Mouse (Mus musculus) liver, embryonic 15.5 days (tissue): ENCODE data around the gene Tgfbr3. TPM values are rescaled to one million over a fixed set of nuclear protein-coding genes. Genes with fewer than 3 reads are reported as not detected.
A peak's percentile ranks its signal among the peaks of the same experiment; 100 is the strongest.
"Not testable (repeated sequence)": the region's sequence is repeated elsewhere in the genome, so short reads cannot be mapped to it uniquely, and the experiment has no call there.

ENCODE experiments used
- ATAC-seq: fragments of 200-750 bp; cut with Nextera tagmentation; 2 replicates; pipeline ENCODE4 v1.8.0; 2017; ENCODE audit warnings: moderate number of reproducible peaks, mild to moderate bottlenecking, moderate library complexity; ENCODE audit not compliant: insufficient read depth
- H3K27ac ChIP-seq: fragments of 300-500 bp; sonication (generic); replicated peaks from 2 replicates; pipeline ENCODE4 v1.5.1; 2015; ENCODE audit warnings: mild to moderate bottlenecking, inconsistent platforms
- H3K27me3 ChIP-seq: fragments of 300-500 bp; sonication (generic); 2 replicates; pipeline ENCODE4 v1.6.1; 2015; ENCODE audit warnings: mild to moderate bottlenecking, inconsistent platforms
- H3K36me3 ChIP-seq: fragments of 300-500 bp; sonication (generic); replicated peaks from 2 replicates; pipeline ENCODE4 v1.6.1; 2015; ENCODE audit warnings: moderate library complexity, mild to moderate bottlenecking, inconsistent platforms
- H3K4me1 ChIP-seq: fragments of 300-500 bp; sonication (generic); replicated peaks from 2 replicates; pipeline ENCODE4 v1.6.1; 2015; ENCODE audit warnings: inconsistent platforms
- H3K4me2 ChIP-seq: fragments of 300-500 bp; sonication (generic); 2 replicates; pipeline ENCODE4 v1.6.1; 2015; ENCODE audit warnings: moderate library complexity, mild to moderate bottlenecking, inconsistent platforms
- H3K4me3 ChIP-seq: fragments of 300-500 bp; sonication (generic); replicated peaks from 2 replicates; pipeline ENCODE4 v1.5.1; 2015; ENCODE audit warnings: mild to moderate bottlenecking, inconsistent platforms
- H3K9ac ChIP-seq: fragments of 300-500 bp; sonication (generic); 2 replicates; pipeline ENCODE4 v1.6.1; 2015; ENCODE audit warnings: moderate library complexity, mild to moderate bottlenecking, inconsistent platforms
- H3K9me3 ChIP-seq: fragments of 300-500 bp; sonication (generic); replicated peaks from 2 replicates; pipeline ENCODE4 v1.6.1; 2016; ENCODE audit warnings: inconsistent platforms
- WGBS: fragments of 180-500 bp; shearing (Covaris S2); methylation state at CpG from one replicate; pipeline ENCODE4 v1.1.7; 2015; ENCODE audit warnings: mixed read lengths; ENCODE audit not compliant: insufficient replicate concordance; 5-methylcytosine and 5-hydroxymethylcytosine counted together
- polyA plus RNA-seq: library from polyadenylated mRNA; unstranded; fragments of >200 nt; fragmentation: Nextera tagmentation; extraction: Ambion mirVana; gene quantifications from 2 replicates; pipeline ENCODE4 v1.2.1, GENCODE M21; 2015

Gene Tgfbr3
- polyA plus RNA-seq, 1 experiment from 2014 or later, result 6.0 TPM

DNA sequence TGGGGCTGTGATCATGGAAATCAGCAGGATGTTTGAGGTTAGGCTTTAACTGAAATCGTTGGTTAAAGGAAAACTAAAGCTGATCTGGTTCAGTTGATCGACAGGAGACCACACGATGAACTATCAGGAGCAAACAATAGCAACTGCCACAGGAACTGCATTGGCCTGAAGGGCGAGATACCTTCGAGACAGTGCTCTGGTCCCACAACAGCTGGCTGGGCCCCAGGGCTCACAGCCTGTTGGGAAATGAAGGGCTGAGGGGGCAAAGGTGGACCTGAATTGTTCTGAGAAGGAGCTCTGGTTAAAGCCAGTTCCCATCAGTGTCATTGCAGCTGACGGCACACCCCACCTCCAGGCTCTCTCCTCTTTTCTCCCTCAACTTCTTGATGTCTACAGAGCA, 52.5 kb downstream of the Tgfbr3 start:
- ATAC-seq, result peak; percentile 47
- H3K27me3 ChIP-seq, result no peaks in the 10 kb centered on the region
- no peaks in the 10 kb centered on the region for H3K9me3 ChIP-seq
- WGBS, result 4% methylated on average over 6 of the region's 6 CpGs
- peak overlapping the region; percentile 23; the same call in 1 of the 2 replicates for H3K9ac ChIP-seq
- H3K4me1 ChIP-seq, result peaks cover 74% of the 10 kb centered on the region
- H3K36me3 ChIP-seq, result no peaks in the 10 kb centered on the region
- peak overlapping the region; percentile 74; the same call in 1 of the 2 replicates for H3K27ac ChIP-seq
- no peak overlapping the region for H3K4me3 ChIP-seq
- peak overlapping the region; percentile 11; the same call in 1 of the 2 replicates for H3K4me2 ChIP-seq

DNA sequence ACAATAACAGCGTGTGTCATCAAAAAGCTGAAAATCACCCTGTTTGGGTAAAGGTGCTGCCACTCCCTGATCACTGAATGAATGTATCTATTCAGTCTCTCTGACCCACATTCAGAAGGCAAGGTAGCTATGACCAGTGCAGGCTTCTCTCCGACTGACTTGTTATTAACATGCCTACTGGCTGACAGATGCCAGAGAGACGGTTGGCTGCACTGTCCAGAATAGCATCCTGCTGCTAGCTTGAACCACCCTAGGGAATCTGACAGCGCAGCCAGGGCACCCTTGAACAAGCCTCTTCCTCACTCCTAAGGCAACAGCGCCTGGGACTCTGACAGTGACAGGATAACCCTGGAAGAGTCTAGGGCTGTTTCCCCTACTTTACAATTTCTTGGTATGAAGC, 53.4 kb downstream of the Tgfbr3 start:
- Histone ChIP-seq H3K9me3 (no peaks in the 10 kb centered on the region), H3K27me3 (no peaks in the 10 kb centered on the region), H3K4me1 (peaks cover 76% of the 10 kb centered on the region), H3K36me3 (no peaks in the 10 kb centered on the region), H3K27ac (peak overlapping the region; percentile 74; the same call in 1 of the 2 replicates), H3K4me2 (no peak overlapping the region), H3K9ac (no peak overlapping the region), H3K4me3 (no peak overlapping the region)
- no peak for ATAC-seq
- WGBS, result 40% methylated on average over 5 of the region's 5 CpGs

DNA sequence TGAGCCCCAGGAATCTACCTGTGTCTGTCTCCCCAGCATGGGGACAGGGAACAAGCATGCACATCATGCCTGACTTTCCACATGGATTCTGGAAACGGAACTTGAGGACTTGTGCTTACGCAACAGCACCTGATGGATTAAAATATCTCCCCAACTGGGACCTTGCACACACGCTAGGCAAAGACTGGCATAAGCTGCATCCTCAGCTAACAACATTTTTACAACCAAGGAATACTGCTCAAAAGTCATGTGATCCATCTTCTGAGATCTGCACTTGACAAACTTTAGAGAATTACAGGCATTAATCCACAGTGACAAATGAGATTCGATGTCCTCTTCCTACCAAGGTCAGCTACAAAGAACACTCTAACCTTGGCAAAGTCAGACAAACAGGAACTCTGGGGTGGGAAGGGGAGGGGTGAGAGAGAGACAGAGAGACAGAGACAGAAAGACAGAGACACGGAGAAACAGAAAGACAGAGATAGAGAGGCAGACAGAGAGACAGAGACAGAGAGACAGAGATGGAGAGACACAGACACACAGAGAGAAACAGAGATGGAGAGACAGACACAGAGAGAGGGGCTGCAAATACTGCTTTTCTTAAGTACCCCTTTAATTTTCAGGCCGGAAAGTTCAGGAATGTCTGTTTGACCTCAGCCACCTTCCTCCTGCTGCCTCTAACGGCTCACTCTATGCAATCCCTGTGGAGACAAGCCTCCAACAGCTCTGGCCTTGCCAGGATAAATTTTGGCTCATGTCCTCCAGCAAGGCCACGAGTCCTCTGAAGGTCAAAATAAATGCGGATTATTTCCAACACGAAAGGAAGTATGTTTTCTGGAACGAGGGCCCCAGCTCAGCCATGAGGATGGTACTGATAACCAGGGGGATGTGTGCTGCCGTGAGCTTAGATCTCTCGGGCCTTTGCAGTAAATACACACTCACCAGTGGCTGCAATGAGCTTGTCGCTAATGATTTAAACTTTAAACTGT, 55.8 kb downstream of the Tgfbr3 start:
- Histone ChIP-seq H3K4me2 (peak overlapping the region; percentile 61), H3K4me3 (no peak overlapping the region; the same call in 1 of the 2 replicates), H3K36me3 (no peaks in the 10 kb centered on the region), H3K27me3 (no peaks in the 10 kb centered on the region), H3K27ac (peak overlapping the region; percentile 59), H3K9ac (peak overlapping the region; percentile 25; the same call in 1 of the 2 replicates), H3K9me3 (no peaks in the 10 kb centered on the region), H3K4me1 (peaks cover 91% of the 10 kb centered on the region)
- ATAC-seq, result peak; percentile 40; the same call in 1 of the 2 replicates
- WGBS, result 33% methylated on average over 14 of the region's 14 CpGs

DNA sequence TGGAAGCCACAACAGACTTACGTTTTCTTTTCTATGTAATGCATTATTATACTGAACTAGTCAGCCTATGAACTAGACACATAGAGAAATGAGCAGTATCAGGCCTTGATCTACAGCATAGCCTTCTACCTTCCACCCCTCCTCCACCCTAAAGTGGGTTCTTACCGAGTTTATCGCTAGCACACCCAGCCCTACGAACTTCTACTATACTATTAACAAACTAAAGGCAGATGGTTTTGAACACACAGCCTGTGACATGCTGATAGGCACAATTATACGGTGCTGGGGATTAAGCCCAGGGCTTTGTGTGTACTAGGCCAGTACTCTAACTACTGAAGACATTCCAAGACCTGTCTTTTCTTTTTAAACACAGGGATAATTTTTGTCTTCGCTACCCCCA, 59.2 kb downstream of the Tgfbr3 start:
- Histone ChIP-seq H3K9me3 (no peaks in the 10 kb centered on the region), H3K36me3 (no peaks in the 10 kb centered on the region), H3K27ac (no peak overlapping the region), H3K27me3 (no peaks in the 10 kb centered on the region), H3K4me3 (no peak overlapping the region), H3K4me1 (peaks cover 65% of the 10 kb centered on the region), H3K4me2 (no peak overlapping the region), H3K9ac (no peak overlapping the region)
- WGBS, result 32% methylated on average over 6 of the region's 6 CpGs
- peak; percentile 77 for ATAC-seq

DNA sequence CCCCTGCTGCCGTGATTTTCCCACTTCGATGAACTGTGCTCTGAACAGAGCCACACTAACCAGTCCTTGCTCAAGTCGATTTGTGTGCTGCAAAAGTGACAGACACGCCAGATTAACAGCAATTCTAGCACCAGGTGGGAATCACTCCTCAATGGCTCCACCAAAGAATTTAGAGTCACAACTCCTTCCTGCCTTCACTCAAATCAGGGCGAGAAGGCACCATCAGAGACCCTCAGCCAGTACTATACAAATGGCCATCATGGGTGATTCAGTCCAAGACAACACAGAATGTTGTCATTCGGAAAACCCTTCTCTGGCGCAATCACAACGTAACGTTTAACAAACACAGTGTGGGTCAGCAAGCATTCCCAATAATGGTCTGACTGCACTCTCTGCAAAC, 60.4 kb downstream of the Tgfbr3 start:
- WGBS, result 68% methylated on average over 9 of the region's 9 CpGs
- no peak for ATAC-seq
- H3K27ac ChIP-seq, result no peak overlapping the region; the same call in 1 of the 2 replicates
- H3K9ac ChIP-seq, result no peak overlapping the region
- no peaks in the 10 kb centered on the region for H3K27me3 ChIP-seq
- no peak overlapping the region for H3K4me3 ChIP-seq
- no peaks in the 10 kb centered on the region for H3K9me3 ChIP-seq
- no peak overlapping the region for H3K4me2 ChIP-seq
- no peaks in the 10 kb centered on the region for H3K36me3 ChIP-seq
- H3K4me1 ChIP-seq, result peaks cover 65% of the 10 kb centered on the region

DNA sequence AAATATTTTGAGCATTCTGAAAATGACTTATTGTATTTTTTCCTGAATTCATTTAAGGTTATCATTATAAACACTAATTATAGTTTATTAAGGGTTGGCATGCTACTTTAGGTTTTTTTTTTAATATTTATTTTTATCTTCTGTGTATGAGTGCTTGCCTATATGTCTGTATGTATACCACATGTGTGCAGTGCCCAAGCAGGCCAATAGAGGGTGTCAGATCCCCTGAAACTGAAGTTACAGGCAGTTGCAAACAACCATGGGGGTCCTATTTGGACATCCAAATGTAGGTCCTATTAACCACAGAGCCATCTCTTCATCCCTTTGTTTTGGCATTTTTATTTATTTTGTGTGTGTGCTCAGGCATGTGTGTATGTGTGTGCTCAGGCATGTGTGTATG, 61.8 kb downstream of the Tgfbr3 start:
- no peak overlapping the region for H3K4me2 ChIP-seq
- H3K4me3 ChIP-seq, result no peak overlapping the region
- peaks cover 65% of the 10 kb centered on the region for H3K4me1 ChIP-seq
- H3K9ac ChIP-seq, result no peak overlapping the region
- H3K9me3 ChIP-seq, result no peaks in the 10 kb centered on the region
- no peaks in the 10 kb centered on the region for H3K27me3 ChIP-seq
- no peak overlapping the region for H3K27ac ChIP-seq
- H3K36me3 ChIP-seq, result no peaks in the 10 kb centered on the region
- no peak for ATAC-seq

DNA sequence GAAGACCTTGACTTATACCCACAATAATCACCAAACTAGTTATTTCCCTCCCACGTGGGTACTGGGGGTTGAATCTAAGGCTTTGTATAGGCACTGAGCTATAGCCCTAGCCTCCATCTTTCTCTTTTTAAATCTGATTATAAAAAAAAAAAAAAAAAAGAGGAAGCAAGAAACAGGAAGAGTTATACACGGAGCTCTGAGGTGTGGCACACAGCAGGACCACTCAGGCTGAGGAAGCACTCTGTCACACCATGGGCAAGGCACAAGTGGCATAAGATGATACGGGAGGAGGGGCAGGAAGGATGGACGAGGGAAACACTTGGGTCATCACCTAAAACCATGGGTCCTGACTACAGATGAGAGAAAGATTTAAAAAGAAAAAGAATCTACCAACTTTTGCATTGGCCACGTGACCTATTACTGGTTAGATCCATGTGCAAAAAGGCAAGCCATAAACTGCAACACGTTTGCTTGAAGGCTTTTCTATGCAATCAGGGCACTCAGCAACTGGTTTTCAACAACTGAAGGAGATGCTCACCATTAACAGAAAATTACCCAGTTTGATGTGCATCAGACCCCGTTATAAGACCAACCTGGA, 64.5 kb downstream of the Tgfbr3 start:
- WGBS, result 35% methylated on average over 7 of the region's 7 CpGs
- Histone ChIP-seq H3K4me1 (peaks cover 61% of the 10 kb centered on the region), H3K4me3 (no peak overlapping the region), H3K9me3 (no peaks in the 10 kb centered on the region), H3K27me3 (no peaks in the 10 kb centered on the region), H3K27ac (no peak overlapping the region), H3K4me2 (no peak overlapping the region; the same call in 1 of the 2 replicates), H3K36me3 (no peaks in the 10 kb centered on the region), H3K9ac (no peak overlapping the region)
- no peak for ATAC-seq

DNA sequence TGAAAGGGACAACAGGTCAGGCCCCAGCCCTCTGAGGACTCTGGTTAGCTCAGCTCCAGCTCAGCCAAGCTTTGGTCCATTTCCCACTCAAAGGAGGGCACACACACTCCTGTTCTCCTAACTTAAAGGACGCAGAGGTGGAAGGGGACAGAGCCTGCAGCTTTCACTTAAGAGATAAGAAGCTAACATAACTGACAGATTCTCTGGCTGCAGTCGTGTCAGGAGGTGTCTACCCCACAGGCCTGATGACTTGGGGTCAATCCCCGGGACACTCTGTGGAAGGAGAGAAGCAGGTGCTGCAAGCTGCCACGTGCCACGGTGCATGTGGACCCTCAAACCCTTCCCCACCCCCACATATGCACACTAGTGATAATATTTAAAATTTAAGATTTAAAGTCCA, 65.3 kb downstream of the Tgfbr3 start:
- no peak overlapping the region for H3K4me3 ChIP-seq
- 0 out of 2 replicates have a peak overlapping the region, but pooled peaks have one; percentile 30 for H3K27ac ChIP-seq
- H3K4me1 ChIP-seq, result peaks cover 60% of the 10 kb centered on the region
- H3K9me3 ChIP-seq, result no peaks in the 10 kb centered on the region
- H3K4me2 ChIP-seq, result peak overlapping the region; percentile 33; the same call in 1 of the 2 replicates
- H3K9ac ChIP-seq, result no peak overlapping the region
- peak; percentile 53 for ATAC-seq
- 15% methylated on average over 5 of the region's 5 CpGs for WGBS
- H3K36me3 ChIP-seq, result no peaks in the 10 kb centered on the region
- no peaks in the 10 kb centered on the region for H3K27me3 ChIP-seq

DNA sequence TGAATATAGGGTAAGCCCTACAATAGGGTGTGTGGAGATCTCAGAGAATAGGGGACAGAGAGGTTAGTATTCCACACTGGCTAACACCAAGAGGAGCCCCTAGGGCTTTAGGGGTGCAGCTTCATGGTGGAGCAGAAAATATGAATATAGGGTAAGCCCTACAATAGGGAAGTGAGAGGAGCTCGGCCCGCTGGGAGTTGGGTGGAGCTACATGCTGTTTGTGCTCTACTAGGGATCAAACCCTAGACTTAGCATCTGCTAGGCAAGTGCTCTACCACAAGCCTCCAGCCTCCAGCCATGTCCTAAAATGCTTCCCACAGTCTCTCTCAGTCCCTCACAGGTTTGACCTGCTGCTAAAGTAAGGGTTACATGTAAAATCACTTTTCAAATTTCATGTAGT, 65.9 kb downstream of the Tgfbr3 start:
- H3K4me3 ChIP-seq, H3K9me3 ChIP-seq, H3K27ac ChIP-seq, H3K36me3 ChIP-seq, H3K4me2 ChIP-seq, H3K27me3 ChIP-seq, H3K9ac ChIP-seq: not testable (repeated sequence)
- 23% methylated on average over 2 of the region's 2 CpGs for WGBS
- peaks cover 60% of the 10 kb centered on the region for H3K4me1 ChIP-seq
- 0 out of 2 replicates have a peak, but pooled peaks have one; percentile 17 for ATAC-seq

DNA sequence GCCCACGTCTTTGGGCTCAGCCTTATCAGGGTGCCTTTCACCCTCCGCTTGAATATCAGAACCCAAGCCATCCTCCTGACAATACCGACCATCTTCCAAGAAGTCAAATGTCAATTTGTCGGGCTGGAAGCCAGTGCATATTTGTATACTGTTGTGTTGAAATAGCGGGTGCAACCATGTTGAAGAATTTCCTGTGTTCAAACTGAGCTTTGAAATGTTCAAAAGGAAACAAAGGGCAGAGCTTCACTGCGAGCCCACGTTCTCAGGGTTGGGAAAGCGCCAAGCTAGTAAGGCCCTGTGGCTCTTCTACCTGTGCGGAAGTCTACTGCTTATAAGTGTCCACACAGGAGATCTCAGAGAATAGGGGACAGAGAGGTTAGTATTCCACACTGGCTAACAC, 66.4 kb downstream of the Tgfbr3 start:
- Histone ChIP-seq H3K36me3 (no peaks in the 10 kb centered on the region), H3K4me3 (no peak overlapping the region), H3K9me3 (no peaks in the 10 kb centered on the region), H3K9ac (no peak overlapping the region), H3K4me2 (no peak overlapping the region), H3K27me3 (no peaks in the 10 kb centered on the region), H3K4me1 (peaks cover 65% of the 10 kb centered on the region), H3K27ac (no peak overlapping the region)
- 56% methylated on average over 9 of the region's 9 CpGs for WGBS
- ATAC-seq, result 0 out of 2 replicates have a peak, but pooled peaks have one; percentile 26

DNA sequence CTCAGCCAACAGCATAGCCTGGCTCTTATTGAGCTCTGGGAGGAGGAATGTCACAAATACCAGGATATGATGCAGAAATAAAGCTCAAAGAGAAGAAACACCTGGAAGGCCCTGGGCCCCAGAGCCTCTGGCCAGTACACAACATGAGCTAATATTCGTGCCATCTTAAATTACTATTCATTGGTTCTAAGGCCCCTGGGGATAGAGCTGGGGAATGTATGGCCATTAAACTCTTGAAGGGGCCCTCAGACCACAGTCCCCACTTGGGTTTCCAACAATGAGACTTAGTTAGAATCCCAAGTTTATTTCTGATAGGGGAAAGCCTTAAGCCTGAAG, 66.8 kb downstream of the Tgfbr3 start:
- Histone ChIP-seq H3K9me3 (no peaks in the 10 kb centered on the region), H3K4me1 (peaks cover 68% of the 10 kb centered on the region), H3K4me2 (no peak overlapping the region), H3K27me3 (no peaks in the 10 kb centered on the region), H3K9ac (no peak overlapping the region), H3K36me3 (no peaks in the 10 kb centered on the region), H3K4me3 (no peak overlapping the region), H3K27ac (no peak overlapping the region)
- 74% methylated on average over 1 of the region's 1 CpGs for WGBS
- ATAC-seq, result no peak
